In the genomic region with DNA sequence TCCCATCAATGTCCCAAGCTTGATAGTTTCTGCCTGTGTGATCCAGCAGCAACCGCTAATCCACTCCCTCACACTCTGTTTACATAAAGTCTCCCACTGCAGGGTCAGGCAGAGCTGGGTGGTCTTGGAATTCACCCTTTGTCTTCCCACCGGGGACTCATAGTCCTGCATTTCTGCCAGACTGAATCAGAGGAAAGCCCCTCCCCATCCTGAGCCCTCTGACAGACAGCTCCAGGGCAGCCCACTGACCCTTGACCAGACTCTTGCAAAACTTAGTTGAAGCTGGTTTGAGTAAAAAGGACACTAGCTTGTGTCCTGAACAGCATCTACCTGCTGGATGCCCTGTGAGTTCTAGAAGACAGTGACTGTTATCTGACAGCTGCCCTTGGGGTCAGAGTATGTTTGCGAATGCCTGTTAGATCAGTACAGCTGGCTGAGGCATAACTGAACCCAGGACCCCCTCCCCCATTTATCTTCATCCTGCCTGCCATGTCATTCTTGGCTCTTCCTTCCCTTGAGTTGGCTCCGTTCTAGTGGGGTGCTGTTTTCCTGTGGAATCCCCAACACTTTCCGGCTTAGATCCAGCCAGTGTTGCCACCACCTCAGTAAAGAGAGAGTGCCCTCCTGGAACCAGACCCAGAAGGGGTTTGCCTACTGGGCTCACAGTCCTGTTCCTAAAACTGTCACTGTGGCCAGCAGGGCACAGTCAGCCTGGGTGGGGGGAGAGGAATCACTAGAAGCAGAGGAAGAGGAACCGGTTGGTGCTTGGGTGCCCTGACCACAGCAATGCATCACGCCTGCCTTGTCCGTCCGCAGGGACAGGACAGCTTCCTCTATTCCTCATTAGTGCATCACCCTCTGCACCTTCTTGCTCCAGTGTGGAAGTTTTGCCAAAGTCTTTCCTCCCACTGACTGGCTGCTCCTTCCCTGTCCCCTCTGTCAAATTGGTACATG, we compare ENCODE assay signal across 10 mouse cellular contexts. TPM values are rescaled to one million over a fixed set of nuclear protein-coding genes. Genes with fewer than 3 reads are reported as not detected.
DNase-seq lines count a peak whose midpoint lies in the region; ATAC-seq and TF ChIP-seq lines count a peak whose summit lies in the region.
"Had no signal": no experiment of that assay in that cellular context is flagged by ENCODE, and none has a peak within 500 bp of the region (broad histone marks: within the 10 kb centered on the region; RNA-seq: fewer than 3 reads in every experiment).

No protein-coding gene starts in this region.

- DNase-seq in embryo, embryonic 11 days = peak; percentile 54
- peak; percentile 37 for DNase-seq in lung, postnatal 36 days
- peak; percentile 90 for DNase-seq in yolk sac, embryonic 10.5 days (ENCODE audit: low spot score)
- DNase-seq in T-cell, adult 2 months (ENCODE audit: low spot score) = no peak
- no peak for DNase-seq in left cerebral cortex, postnatal 4 days
- no peak for DNase-seq in left cerebral cortex, postnatal 14 days (ENCODE audit: low spot score in 2 of 2)

- peaks cover 63% of the 10 kb centered on the region for H3K36me3 ChIP-seq in E14TG2a.4 (ENCODE audit: insufficient read depth, low read length)
- H3K36me3 ChIP-seq in intestine, embryonic 15.5 days = peaks cover 12% of the 10 kb centered on the region; the same call in 1 of the 2 replicates

- H3K4me2 ChIP-seq in intestine, embryonic 15.5 days (replicated peaks) = peak overlapping the region; percentile 93

- peak overlapping the region; percentile 81; the same call in 1 of the 2 replicates for H3K9ac ChIP-seq in intestine, embryonic 15.5 days

- intact Hi-C loops in left cerebral cortex, postnatal 4 days (cut with DNase I) = no loop called here
- intact Hi-C loops in left cerebral cortex, postnatal 14 days (cut with DNase I) = no loop called here

- TF ChIP-seq CTCF in E14TG2a.4 (conservative IDR thresholded peaks at IDR 0.05; ENCODE audit: low read length) = no peak

- 28% methylated on average over 9 of the region's 9 CpGs for WGBS in intestine, embryonic 15.5 days

- H3K27me3 ChIP-seq in E14TG2a.4 (ENCODE audit: insufficient read depth, low read length) = no peaks in the 10 kb centered on the region
- H3K27me3 ChIP-seq in intestine, embryonic 15.5 days (replicated peaks) = no peaks in the 10 kb centered on the region

- H3K4me1 ChIP-seq in E14TG2a.4 (replicated peaks; ENCODE audit: low read depth, low read length) = peaks cover 48% of the 10 kb centered on the region
- peaks cover 31% of the 10 kb centered on the region for H3K4me1 ChIP-seq in intestine, embryonic 15.5 days (replicated peaks)

- no peaks in the 10 kb centered on the region for H3K9me3 ChIP-seq in E14TG2a.4 (ENCODE audit: low read length)
- H3K9me3 ChIP-seq in intestine, embryonic 15.5 days = no peaks in the 10 kb centered on the region

- H3K27ac ChIP-seq in intestine, embryonic 15.5 days = no peak overlapping the region

- H3K4me3 ChIP-seq in E14TG2a.4 (replicated peaks; ENCODE audit: low read length) = peak overlapping the region; percentile 99
- H3K4me3 ChIP-seq in intestine, embryonic 15.5 days (replicated peaks) = peak overlapping the region; percentile 92

- ATAC-seq in intestine, embryonic 15.5 days = no peak

RNA-seq across cellular contexts. Expression of gene Dhcr24, which starts 2.3 kb away (rescaled TPM):
- 8.0 and 9.1 TPM in 2 replicates for polyA plus RNA-seq in intestine, embryonic 15.5 days (2015; fragmentation: Nextera tagmentation; extraction: Ambion mirVana)
- 100 to 1,000 TPM; 143 to 145 TPM for total RNA-seq in left cerebral cortex, postnatal 4 days (2021)
- total RNA-seq in left cerebral cortex, postnatal 14 days (2021) = 100 to 1,000 TPM; 112 to 119 TPM

RNA-seq across cellular contexts. Expression of gene Lexm, which starts 53.9 kb away (rescaled TPM):
- not detected in 2 replicates for polyA plus RNA-seq in intestine, embryonic 15.5 days (2015; fragmentation: Nextera tagmentation; extraction: Ambion mirVana)
- total RNA-seq in left cerebral cortex, postnatal 4 days (2021) = under 1 TPM in 1 of 2 experiments, not detected in 1; 0.22 TPM
- total RNA-seq in left cerebral cortex, postnatal 14 days (2021) = under 1 TPM in 1 of 2 experiments, not detected in 1; 0.37 TPM
- polyA plus RNA-seq: brain, embryonic 14.5 days; spleen, adult 2 months had no signal

RNA-seq across cellular contexts. Expression of gene Ttc22, which starts 59.1 kb away (rescaled TPM):
- polyA plus RNA-seq in intestine, embryonic 15.5 days (2015; fragmentation: Nextera tagmentation; extraction: Ambion mirVana) = 8.6 and 10.1 TPM in 2 replicates
- 1 to 10 TPM; 1.6 to 1.9 TPM for total RNA-seq in left cerebral cortex, postnatal 4 days (2021)
- total RNA-seq in left cerebral cortex, postnatal 14 days (2021) = 1 to 10 TPM; 1.7 to 2.0 TPM

Comparison
In these comparisons a context has a peak if more than half of its experiments do, and no peak if none do; other contexts are left out.
1. DNase-seq: peak in embryo, embryonic 11 days (single experiment), lung, postnatal 36 days (single experiment) and yolk sac, embryonic 10.5 days (single experiment); none in T-cell, adult 2 months (single experiment), left cerebral cortex, postnatal 4 days (single experiment) and left cerebral cortex, postnatal 14 days (0 of 2).